Mouse (Mus musculus) retina, postnatal 1 day (tissue): ENCODE measurements at regions not wholly inside any gene's neighbourhood (a gene's known extent, or its start where the extent isn't known, plus 50 kb on each side); places are given as distances from the start of the nearest gene placed in this dataset.
A peak's percentile ranks its signal among the peaks of the same experiment; 100 is the strongest.

Experiments
- DNase-seq: peaks from one replicate; pipeline ENCODE4 v3.0.0-alpha.2; 2012

DNA sequence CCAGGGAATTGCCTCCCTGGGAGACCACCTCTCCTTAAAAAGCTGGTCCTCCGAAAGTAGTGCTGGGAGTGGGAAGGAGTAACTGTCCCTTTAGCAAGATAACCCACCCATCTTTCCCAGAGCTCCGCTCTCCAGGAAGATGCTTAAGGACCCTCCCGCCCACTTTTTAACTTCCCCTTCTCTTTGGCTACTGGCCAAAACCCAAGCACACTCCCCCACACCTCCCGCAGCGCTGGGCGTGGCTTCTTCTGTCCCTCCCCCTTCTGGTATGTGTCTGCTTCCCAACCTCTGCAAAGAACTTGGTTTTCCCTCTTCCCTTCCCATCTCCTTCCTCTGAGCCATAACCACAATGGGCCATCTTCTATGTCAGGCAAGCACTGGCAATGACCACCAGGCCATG lies 85.4 kb downstream of the Rpap3 start:
- no peak for DNase-seq

DNA sequence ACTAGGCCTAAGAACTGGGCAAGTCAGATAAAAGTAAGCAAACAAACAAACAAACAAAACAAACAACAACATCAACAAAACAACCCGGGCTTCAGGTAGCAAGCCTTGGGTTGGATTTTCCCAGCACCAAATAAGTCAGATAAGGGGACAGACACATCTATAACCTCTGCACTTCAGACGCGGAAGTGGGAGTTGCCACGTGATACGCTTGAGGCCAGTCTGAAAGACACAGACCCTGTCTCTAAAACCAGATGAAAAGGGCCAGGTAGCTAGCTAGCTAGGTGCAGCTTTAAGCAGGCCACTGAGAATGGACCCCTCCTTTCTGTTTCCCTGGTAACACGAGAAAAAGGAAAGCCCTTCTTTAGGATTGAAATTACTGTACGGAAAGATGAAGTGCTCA lies 85.9 kb downstream of the Rpap3 start:
- no peak for DNase-seq

DNA sequence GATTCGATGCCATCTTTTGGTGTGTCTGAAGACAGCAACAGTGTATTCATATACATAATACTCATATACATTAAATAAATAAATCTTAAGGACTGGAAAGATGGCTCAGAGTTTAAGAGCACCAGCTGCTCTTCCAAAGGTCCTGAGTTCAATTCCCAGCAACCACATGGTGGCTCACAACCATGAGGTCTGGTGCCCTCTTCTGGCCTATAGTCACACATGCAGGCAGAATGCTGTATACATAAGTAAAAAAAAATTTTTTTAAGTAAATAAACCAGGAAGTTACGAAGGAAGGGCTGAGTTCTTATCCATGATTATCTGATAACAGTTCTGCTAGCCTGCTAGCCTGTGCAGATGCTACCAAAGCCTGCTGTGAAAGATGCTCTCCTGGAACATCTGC lies 93.3 kb downstream of the Rpap3 start:
- DNase-seq = no peak

DNA sequence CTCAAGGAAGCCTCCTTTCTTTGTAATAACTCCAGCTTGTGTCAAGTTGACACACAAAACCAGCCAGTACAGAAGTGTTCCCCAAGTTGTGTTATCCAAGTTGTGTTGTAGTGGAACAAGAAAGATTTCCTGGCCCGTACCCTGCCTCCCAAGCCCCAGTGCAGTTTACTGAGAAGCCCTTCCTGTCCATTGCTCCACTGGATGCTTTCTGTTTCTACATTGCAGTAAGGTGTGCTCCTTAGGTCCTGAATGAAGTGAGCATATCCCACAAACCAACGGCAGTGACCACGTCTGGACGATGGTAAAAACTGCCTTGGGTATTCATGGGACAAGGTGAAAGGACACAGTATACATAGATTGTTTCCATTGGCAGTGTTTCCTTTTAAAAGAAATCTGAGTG lies 94.9 kb downstream of the Rpap3 start:
- no peak for DNase-seq

DNA sequence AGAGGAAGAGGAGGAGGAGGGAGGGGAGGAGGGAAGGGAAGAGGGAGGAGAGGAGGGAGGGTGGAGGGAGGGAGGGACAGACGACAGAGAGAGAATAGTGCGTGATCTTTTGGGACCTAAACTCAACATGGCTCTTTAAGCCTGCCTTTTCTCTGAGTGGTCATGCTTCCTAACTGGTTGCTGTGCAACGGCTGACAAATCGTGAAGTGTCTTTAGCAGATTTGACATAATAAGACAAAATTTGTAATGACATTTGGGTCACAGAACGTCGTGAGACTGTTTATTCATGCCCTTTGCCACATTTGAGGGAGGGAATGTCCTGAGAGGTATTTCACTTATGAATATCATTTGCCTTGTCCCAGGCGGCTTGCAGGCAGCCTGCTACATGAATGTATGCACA lies 96.1 kb downstream of the Rpap3 start:
- peak; percentile 58 for DNase-seq

DNA sequence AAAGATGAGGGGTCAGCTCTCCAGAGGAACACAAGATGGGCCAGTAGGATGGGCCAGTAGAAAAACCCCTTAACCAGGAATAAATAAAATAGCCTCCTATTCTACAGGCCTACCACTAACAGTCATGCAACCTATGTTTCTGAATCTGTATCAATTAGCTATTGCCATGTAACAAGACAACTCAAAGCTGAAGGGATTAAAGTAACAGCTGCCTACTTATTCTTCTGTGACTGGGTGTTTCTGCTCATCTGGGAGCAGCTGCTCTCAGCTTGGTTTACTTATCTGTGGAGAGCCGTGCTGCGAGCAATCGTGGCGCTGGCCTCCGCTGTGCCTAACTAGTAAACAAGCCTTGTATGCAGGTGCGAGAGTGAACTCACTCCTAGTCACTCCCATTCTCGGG lies 97.0 kb downstream of the Rpap3 start:
- no peak for DNase-seq

DNA sequence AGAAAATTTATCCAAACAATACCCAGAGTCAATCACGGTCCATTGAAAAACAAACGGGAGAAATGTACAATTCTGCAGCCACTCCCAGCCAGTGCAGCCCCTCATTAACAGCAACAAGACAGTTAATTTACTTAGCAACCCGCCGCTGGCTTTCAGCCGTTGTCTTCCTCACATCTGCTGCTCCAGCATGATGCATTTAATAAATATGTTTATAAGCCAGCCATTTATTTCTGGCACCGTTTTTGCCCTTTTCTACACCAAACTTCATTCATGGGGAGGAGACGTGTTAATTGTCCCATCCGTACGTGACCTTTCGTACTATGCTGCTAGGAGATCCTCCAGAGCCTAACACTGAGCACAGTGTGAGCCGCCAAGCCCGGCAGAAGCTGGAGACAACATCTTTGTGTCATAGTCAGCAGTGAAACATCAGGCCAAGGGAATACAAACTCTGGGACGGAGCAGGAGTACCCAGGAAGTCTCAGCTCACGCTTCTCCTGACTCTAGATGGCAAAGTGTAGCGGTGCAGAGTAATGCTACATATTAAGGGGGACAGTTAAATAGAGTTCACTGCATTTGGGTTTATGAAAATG lies 97.9 kb downstream of the Rpap3 start:
- peak; percentile 74 for DNase-seq

DNA sequence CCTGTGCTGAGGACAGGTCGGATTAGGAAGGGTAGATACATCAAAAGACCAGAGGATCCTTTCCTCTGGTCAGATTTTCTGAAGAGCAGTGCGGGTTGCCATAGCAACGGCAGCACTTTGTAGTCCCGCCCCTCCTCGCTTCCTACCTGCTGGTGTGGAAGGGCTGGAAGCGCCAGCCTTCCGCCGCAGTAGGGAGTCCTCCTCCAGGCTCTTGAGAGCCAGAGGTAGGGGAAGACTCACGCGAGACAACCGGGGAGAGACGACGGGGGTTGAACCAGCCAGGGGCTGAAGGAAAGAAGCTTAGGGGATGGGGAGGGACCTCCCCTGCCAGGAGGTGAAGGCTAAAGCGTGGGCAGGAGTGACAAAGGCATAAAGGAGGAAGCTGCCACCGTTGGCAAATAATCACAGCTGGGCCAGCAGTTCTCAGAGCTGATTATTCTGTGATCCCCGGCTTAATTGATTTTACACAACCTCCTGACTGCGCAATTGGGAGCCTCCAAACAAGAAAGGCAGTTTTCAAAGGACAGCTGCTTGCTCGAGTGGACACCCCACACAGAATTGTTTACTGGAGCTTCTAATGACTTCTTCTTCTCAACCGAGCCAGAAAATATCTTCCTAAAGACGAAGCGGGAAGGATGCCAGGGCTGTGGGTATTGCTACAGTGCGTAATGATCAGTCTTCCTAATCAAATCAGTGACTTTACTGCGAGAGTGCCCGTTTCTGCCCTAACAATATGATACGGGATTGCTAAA lies 98.8 kb downstream of the Rpap3 start:
- DNase-seq = peak; percentile 93

DNA sequence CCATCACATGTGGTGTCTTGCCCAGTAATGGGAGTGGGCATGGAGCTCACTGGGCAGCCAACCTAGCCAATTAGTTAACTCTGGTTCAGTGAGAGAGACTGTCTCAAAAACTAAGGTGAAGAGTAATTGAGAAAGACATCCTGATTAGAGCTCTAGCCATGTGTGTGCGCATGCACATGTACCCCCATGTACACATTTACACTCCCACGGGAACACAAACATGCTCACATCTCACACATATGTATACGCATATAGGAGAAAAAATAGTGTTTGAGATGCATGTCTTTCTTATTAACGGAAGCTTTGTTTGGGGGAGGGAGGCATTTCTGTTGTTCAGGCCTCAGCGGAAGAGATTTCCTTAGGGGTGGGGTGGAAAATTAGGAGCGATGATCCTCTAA lies 99.4 kb downstream of the Rpap3 start:
- no peak for DNase-seq

DNA sequence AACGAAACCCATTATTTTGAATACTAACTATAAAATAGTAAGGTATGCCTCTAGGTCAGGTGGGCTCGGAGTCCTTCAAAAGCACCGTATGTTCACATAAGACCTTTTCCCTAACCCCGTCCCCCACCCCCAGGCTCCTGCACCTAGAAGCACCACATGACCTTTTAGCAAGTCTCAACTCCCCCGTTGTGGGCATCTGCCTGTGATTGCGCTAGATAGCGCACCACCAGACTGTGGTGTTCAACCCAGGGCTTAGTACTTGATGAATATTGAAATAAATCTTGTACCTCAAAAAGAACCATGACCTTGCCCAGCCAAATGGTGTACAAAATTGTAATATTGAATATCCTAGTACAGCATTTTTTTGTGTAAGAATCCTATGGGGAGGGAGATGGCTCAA lies 99.8 kb downstream of the Rpap3 start:
- DNase-seq = no peak

DNA sequence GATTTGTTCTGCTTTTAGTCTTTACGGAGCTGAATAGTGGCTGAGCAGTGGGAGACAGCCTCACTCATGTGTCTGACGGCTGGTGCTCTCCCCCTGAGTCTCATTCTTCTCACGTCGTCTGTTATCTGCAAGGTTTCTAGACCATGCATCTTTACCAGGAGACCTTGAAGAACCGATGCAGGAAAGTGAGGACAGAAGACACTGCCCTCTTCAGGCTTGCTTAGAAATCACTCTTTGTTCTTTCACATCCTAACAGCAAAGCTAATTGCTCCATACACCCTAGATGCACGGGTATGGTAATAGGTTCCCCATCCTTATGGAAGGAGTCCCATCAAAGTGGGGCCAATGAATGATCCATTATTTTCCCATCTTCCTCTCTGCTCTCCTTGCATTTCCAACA lies 102.1 kb downstream of the Rpap3 start:
- peak; percentile 47 for DNase-seq

DNA sequence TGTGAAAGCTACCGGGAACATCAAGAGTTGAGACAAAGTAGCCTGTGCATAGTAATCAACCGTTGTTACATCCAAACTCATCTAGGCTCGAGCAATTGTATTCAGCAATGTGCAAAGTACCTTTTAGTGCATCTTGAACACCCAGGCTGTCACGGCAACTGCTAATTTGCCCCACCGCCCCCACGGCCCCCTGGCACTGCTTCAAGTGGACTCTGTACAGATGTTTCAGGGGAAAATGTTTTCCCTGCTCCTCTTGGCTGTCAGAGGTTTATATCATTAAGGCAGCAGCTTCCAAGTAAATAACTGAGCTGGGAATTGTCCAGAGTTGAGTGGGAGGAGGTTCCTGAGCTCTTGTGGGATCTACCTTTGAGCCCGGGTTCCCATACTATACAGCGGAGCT lies 107.4 kb downstream of the Rpap3 start:
- no peak for DNase-seq

DNA sequence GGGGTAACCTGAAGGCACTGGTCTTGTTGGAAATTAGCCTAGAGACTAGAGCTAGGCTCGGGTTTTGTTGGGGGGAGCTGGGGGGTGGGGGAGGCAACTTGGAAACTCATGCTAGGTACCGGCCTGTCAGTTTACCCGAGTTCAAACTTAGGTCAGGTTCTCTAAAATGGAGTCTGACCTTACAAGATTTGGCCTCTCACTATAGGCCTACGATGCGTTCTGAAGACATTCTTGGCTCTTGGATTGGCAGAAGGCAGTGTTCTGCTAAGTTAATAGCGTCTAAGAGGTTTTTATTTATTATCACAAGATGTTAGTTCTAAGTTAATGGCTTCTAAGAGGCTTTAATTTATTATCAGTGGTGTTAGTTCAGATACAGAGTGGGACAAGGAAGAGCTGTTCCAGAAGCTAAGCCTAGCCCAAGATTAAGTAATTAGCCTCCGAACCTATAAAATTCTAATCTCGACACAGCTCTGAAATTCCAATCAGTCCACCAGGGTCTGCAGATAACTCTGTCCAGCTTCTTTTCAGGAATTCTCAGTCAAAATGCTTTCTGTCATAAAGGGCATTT lies 109.0 kb downstream of the Rpap3 start:
- DNase-seq = no peak

DNA sequence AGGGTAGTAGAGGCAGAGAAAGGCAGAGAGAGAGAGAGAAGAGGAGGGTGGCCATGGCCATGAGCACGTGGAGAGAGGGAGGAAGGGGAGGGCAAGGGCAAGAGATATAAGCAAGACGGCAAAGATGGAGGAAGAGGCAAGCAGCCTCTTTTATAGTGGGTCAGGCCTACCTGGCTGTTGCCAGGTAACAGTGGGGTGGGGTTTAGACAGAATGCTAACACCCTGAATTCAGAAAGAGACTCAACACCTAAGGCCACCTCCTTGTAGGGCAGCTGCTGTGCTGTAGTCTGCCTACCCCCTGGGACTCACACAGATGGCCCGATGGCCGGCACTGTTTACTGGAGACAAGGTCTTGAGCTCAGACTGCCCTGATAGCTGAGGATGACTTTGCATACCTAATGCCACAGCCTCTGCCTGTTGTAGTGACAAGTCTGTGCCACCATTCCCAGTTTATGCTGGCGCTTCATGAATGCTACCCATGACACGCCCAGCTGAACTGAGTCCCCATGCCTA lies 110.3 kb downstream of the Rpap3 start:
- no peak for DNase-seq

DNA sequence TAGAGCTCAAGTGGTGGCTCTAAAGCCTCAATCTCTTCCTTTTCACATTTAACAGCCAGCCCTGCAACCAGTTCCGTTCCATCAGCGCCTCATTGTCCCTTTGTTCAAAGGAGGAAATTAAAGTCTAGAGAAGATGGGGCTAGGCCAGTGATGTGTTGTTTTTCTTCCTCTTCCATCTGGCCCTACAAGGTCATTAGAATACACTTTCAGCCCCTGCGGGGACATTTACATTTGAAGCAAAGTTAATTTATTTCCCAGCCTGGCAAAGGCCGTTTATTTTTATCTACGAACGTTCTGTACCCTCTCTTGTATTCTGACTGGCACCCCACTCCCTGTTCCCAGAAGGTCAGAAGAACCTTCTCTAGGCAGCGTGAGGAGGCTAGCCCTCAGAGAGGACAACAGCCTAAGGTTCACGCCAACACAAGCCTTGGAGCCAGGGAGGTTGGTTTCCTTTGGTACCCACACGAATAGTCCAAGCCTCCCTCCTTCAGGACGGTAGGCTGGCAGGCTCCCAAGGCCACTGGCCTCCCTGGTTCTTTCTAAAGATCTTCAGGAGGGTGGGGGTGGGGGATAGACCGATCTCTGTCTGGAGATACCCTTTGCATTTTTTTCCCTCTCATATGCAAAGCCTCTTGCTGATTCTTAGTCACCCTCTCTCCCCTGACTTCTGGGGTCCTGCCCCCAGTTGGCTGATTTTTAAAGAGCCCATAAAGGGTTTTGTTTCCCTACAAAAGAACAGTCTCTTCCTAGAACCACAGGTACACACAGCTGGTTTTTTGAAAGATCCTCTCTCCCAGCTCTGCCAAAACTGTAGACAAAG lies 111.6 kb downstream of the Rpap3 start:
- DNase-seq = no peak

DNA sequence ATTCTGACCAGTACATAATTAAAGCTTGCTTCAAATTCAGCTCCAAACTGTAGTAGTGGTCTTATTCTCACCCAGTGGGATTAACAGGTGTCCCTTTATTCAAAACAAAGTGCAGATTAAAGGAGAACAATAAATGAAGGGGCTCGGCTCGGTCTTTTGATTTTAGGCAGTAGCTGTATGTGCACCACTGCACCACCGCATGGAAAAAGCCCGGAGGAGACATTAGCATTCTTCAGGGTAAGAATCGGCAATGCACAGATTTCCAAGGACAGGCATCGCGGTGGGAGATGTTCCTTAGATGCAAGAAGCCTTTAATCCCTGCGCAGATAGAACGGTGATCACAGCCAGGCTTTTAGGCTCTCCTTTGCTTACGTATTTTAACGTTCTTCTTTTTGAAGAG lies 112.8 kb downstream of the Rpap3 start:
- no peak for DNase-seq

DNA sequence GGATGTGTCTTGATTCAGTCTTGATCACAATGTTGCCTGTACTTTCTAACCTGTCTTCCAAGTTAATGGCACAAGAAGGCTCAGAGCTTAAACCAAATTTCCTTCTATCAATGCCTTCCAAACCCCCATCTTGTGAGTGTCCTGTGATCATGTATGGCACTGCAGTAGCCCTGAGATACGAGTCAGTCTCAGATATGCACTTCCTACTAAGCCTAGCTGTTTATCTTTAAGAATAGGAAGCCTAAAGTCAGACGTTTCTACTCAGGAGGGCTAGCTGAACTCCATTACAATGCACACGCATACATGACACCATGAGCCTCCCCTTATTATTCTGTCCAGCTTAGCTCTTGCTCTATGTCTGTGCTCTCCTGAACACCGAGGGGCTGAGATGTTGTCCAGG lies 114.2 kb downstream of the Rpap3 start:
- no peak for DNase-seq

DNA sequence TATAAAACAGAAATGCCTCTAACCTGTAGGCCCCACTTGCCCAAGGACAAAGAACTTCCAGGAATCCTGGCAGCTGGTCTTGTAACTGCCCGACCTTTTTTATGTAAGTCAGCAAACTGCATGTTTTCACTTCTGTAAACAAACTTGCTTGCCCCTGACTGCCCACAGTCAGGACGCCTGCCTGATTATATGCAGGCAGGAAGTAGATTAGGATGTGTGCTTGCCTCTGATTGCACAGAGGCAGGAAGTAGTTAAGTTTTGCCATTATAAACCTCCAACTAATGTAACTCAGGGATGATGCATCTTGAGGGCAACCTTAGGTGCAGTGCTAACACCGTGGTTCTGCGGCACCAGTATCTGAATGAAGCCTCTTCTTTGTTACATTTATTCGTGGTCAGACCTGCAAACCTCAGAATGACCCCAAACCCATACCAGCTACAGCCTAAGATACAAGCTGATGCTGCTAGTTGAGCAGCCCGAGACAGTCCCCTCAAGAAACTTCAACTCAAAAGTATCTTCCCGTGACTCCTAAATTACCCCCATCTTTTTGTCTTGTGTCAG lies 114.8 kb downstream of the Rpap3 start:
- DNase-seq = no peak

DNA sequence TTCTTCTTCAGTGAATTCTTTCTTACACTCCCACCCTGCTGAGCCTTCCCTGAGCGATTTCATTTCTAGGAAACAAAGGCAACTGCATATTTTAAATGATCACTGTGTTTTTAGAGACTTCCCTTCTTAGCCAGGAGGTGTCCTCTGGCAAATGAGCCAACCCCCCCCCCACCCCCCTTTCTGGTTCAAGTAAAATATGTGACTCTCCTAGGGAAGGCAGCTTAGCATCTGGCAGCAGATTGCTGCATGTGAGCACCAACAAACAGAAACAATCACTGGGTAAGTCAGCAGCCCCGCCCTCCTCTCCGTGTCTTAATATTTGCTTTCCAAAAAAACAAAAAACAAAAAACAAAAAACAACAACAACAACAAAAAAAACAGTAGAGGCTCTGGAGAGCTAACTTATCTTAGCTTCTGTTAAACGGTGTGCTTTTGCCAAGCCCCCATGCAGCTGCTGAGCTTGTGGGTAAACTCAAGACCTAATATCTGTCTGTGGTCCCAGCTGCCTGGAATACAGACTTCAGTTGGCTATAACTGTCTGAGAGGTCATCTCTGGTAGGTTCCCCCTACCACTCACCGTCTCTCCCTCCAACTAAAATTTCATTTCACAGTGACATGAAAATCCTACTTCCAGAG lies 117.9 kb downstream of the Rpap3 start:
- no peak for DNase-seq

DNA sequence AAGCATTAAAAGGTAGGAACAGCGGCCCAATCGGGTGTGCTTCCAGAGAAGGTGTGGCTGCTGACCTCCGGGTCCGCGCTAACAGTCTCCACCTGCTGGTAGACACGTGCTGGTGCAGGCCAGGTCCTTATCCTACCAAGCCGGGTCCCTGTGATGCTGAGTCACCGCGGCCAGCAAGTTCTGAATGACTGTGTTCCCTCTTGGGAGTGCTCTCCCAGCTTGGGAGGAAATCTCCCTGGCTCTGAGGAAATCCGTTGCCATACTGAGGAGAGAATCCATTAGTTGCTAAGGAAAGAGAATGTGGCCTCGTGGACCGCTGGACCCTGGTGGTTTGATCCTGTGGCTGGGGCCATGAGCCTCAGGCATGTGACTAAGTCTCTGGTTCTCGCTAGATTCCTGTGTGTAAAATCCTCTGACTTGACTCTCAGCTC lies 123.9 kb downstream of the Rpap3 start:
- DNase-seq = peak; percentile 79

DNA sequence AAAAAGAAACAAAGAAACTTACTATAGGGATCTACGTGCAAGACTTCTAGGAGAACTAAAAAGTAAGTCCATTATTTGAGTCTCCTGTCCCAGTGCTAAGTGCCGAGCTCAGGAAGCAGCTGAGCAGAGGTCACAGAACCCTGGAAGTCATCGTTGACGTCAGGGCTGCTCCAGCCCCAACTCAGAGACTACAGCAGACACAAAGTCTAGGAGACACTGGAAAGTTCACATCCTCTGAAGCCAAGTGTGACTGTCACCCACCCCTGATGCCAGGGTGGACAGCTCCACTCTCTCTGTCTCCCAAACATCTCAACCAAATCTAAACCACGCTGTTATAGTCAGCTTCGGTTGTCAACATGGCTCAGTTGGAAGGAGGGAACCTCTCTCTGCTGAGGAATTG lies 124.9 kb downstream of the Rpap3 start:
- no peak for DNase-seq

DNA sequence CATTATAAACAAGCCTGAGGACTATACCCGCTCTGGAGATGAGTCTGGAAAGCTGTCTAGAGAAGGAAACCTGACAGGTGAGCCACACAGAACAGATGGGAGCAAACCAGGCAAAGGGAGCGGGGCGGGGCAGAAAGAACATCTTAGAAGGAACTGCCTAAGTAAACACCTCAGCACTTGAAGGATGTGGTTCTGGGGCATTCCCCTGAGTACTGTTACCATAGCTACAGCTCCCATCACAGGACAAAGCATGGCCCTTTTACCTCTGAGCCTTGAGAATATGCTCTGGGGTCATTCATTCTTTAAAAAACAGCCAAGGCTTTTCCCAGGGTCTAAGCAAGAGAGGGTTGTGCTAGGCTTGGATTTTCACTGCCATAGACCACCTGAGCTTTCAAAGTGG lies 127.6 kb downstream of the Rpap3 start:
- DNase-seq = no peak

DNA sequence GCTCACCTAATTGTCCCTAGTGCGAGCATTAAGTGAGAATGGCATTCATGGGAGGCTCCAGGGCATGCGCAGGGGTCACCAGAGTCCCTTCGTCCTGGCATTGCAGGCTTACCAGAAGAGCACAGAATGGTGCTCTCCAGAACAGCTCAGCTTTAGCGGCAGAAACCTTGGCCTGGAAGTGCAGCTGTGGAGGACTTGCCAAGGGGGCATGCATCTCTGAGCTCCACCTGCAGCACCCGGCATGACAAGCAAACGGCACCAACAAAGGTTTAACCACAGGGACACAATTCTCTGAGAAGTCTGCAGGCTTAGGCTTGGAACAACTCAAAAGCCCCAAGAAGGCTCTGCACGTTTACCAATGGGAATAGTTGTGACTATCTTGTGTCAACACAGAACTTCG lies 128.4 kb downstream of the Rpap3 start:
- DNase-seq = no peak
